In genomic region chr12:22030717-22031116, GRCm38 (mm10) we compare ENCODE assay signal across 8 mouse cellular contexts.
DNase-seq lines count a peak whose midpoint lies in the region; ATAC-seq and TF ChIP-seq lines count a peak whose summit lies in the region.
"Not testable (repeated sequence)": the region's sequence is repeated elsewhere in the genome, so short reads cannot be mapped to it uniquely, and the experiment has no call there.

No protein-coding gene starts in this region.

- H3K4me1 ChIP-seq in ES-Bruce4 (ENCODE audit: control insufficient read depth, insufficient read depth, low read length); limb, embryonic 14.5 days (ENCODE audit: control insufficient read depth, insufficient read depth, low read length); neural tube, embryonic 11.5 days (ENCODE audit: control insufficient read depth, insufficient read depth, low read length): not testable (repeated sequence)

- 9% methylated on average over 8 of the region's 45 CpGs for WGBS in limb, embryonic 14.5 days
- 3% methylated on average over 18 of the region's 45 CpGs for WGBS in neural tube, embryonic 11.5 days

- peak; percentile 63 to 65 for DNase-seq in adrenal gland, postnatal 36 days
- peak; percentile 62 for DNase-seq in forelimb bud, embryonic 11.5 days (ENCODE audit: low read depth, low spot score)
- DNase-seq in heart, postnatal 36 days = peak; percentile 8 to 12
- DNase-seq in kidney, adult 8-10 months = peak; percentile 2 to 11
- DNase-seq in limb, embryonic 14.5 days (ENCODE audit: low spot score) = not testable (repeated sequence)
- DNase-seq in neural tube, embryonic 11.5 days (ENCODE audit: low spot score) = peak; percentile 19
- peak; percentile 28 for DNase-seq in testis, postnatal 14 days (ENCODE audit: low spot score)

- H3K9me3 ChIP-seq in ES-Bruce4 (replicated peaks; ENCODE audit: control insufficient read depth, insufficient read depth, low read length, poor library complexity, severe bottlenecking); limb, embryonic 14.5 days (ENCODE audit: control insufficient read depth, low read length); neural tube, embryonic 11.5 days (ENCODE audit: control insufficient read depth, low read length): not testable (repeated sequence)

- not testable (repeated sequence) for H3K36me3 ChIP-seq in ES-Bruce4 (ENCODE audit: control insufficient read depth, insufficient read depth, low read length, poor library complexity, severe bottlenecking); limb, embryonic 14.5 days (ENCODE audit: control insufficient read depth, insufficient read depth, low read length); neural tube, embryonic 11.5 days (ENCODE audit: control insufficient read depth, insufficient read depth, low read length)

- H3K27ac ChIP-seq in ES-Bruce4 (ENCODE audit: insufficient read depth, low read length); limb, embryonic 14.5 days (replicated peaks; ENCODE audit: low read depth, low read length); neural tube, embryonic 11.5 days (ENCODE audit: low read depth, low read length): not testable (repeated sequence)

- not testable (repeated sequence) for ATAC-seq in limb, embryonic 14.5 days (ENCODE audit: low FRiP score, low read depth); neural tube, embryonic 11.5 days (ENCODE audit: insufficient read depth, low FRiP score, low TSS enrichment)

- H3K9ac ChIP-seq in ES-Bruce4 (ENCODE audit: low read depth, poor library complexity, severe bottlenecking) = peak overlapping the region; percentile 56
- H3K9ac ChIP-seq in limb, embryonic 14.5 days (ENCODE audit: low read depth, low read length, severe bottlenecking); neural tube, embryonic 11.5 days (ENCODE audit: low read length): not testable (repeated sequence)

- not testable (repeated sequence) for TF ChIP-seq CTCF in ES-Bruce4 (IDR thresholded peaks at IDR 0.05; ENCODE audit: low read depth, low read length)

- peak overlapping the region; percentile 17; the same call in 1 of the 2 replicates for H3K4me2 ChIP-seq in limb, embryonic 14.5 days (replicated peaks; ENCODE audit: low read depth, low read length, severe bottlenecking)
- H3K4me2 ChIP-seq in neural tube, embryonic 11.5 days (ENCODE audit: low read depth) = not testable (repeated sequence)

- intact Hi-C loops in heart, postnatal 36 days (cut with DNase I) = not testable (repeated sequence)

- H3K27me3 ChIP-seq in ES-Bruce4 (ENCODE audit: control insufficient read depth, insufficient read depth, low read length, poor library complexity, severe bottlenecking); limb, embryonic 14.5 days (ENCODE audit: control insufficient read depth, insufficient read depth, low read length); neural tube, embryonic 11.5 days (ENCODE audit: control insufficient read depth, insufficient read depth, low read length): not testable (repeated sequence)

- peak overlapping the region; percentile 71 for H3K4me3 ChIP-seq in ES-Bruce4 (ENCODE audit: low read depth, low read length)
- peak overlapping the region; percentile 25 for H3K4me3 ChIP-seq in limb, embryonic 14.5 days (replicated peaks; ENCODE audit: low read length)
- H3K4me3 ChIP-seq in neural tube, embryonic 11.5 days (ENCODE audit: low read depth, low read length) = peak overlapping the region; percentile 6; the same call in 1 of the 2 replicates

- TF ChIP-seq POLR2A in ES-Bruce4 (IDR thresholded peaks at IDR 0.05; ENCODE audit: insufficient read depth, low read length); limb, embryonic 14.5 days (IDR thresholded peaks at IDR 0.05; ENCODE audit: borderline replicate concordance, extremely low read depth, insufficient read depth, insufficient read length): not testable (repeated sequence)

- not testable (repeated sequence) for TF ChIP-seq EP300 in ES-Bruce4 (IDR thresholded peaks at IDR 0.05; ENCODE audit: insufficient read depth, low read depth, low read length)

Comparison
In these comparisons a context has a peak if more than half of its experiments do, and no peak if none do; other contexts are left out.
1. H3K4me3 ChIP-seq: peak in every context shown above with its lines; median percentile 71 in ES-Bruce4; 25 in limb, embryonic 14.5 days; 6 in neural tube, embryonic 11.5 days.